Mouse (Mus musculus) stomach, embryonic 14.5 days (tissue): ENCODE data around the gene Smg7. TPM values are rescaled to one million over a fixed set of nuclear protein-coding genes. Genes with fewer than 3 reads are reported as not detected.

ENCODE experiments used
- ATAC-seq: fragments of 200-750 bp; cut with Nextera tagmentation; 2 replicates; pipeline ENCODE4 v1.8.0; 2017; ENCODE audit warnings: low read depth, moderate TSS enrichment; ENCODE audit not compliant: insufficient number of reproducible peaks, insufficient read depth, low FRiP score
- H3K27ac ChIP-seq: fragments of 300-500 bp; sonication (generic); 2 replicates; pipeline ENCODE4 v1.5.1; 2014; ENCODE audit warnings: mild to moderate bottlenecking, low read length, moderate library complexity, mixed read lengths
- H3K27me3 ChIP-seq: fragments of 300-500 bp; sonication (generic); 2 replicates; pipeline ENCODE4 v1.6.1; 2014; ENCODE audit warnings: low read length, control low read depth, mixed read lengths; ENCODE audit not compliant: control insufficient read depth, insufficient read depth
- H3K36me3 ChIP-seq: fragments of 300-500 bp; sonication (generic); 2 replicates; pipeline ENCODE4 v1.6.1; 2014; ENCODE audit warnings: mild to moderate bottlenecking, control low read depth, low read length, moderate library complexity, mixed read lengths; ENCODE audit not compliant: control insufficient read depth, insufficient read depth
- H3K4me1 ChIP-seq: fragments of 300-500 bp; sonication (generic); 2 replicates; pipeline ENCODE4 v1.6.1; 2014; ENCODE audit warnings: low read length, control low read depth, mixed read lengths; ENCODE audit not compliant: control insufficient read depth, insufficient read depth
- H3K4me2 ChIP-seq: fragments of 300-500 bp; sonication (generic); replicated peaks from 2 replicates; pipeline ENCODE4 v1.6.1; 2014; ENCODE audit warnings: low read depth, low read length, control low read depth
- H3K4me3 ChIP-seq: fragments of 300-500 bp; sonication (generic); 2 replicates; pipeline ENCODE4 v1.5.1; 2014; ENCODE audit warnings: low read depth, low read length, control low read depth
- H3K9ac ChIP-seq: fragments of 300-500 bp; sonication (generic); replicated peaks from 2 replicates; pipeline ENCODE4 v1.6.1; 2014; ENCODE audit warnings: low read depth, mild to moderate bottlenecking, control low read depth, low read length, moderate library complexity, mixed read lengths
- H3K9me3 ChIP-seq: fragments of 300-500 bp; sonication (generic); 2 replicates; pipeline ENCODE4 v1.6.1; 2016; ENCODE audit warnings: low read depth, low read length, control low read depth; ENCODE audit not compliant: control insufficient read depth
- WGBS: fragments of 180-500 bp; shearing (Covaris S2); extraction: QIAGEN DNeasy Blood & Tissue Kit; methylation state at CpG from one replicate; pipeline ENCODE4 v1.1.7; 2014; 5-methylcytosine and 5-hydroxymethylcytosine counted together
- polyA plus RNA-seq: library from polyadenylated mRNA; unstranded; fragments of >200 nt; fragmentation: Nextera tagmentation; extraction: Ambion mirVana; gene quantifications from 2 replicates; pipeline ENCODE4 v1.2.1, GENCODE M21; 2014

The Smg7 gene
- polyA plus RNA-seq, 1 experiment from 2014 or later: 37.7 TPM

DNA sequence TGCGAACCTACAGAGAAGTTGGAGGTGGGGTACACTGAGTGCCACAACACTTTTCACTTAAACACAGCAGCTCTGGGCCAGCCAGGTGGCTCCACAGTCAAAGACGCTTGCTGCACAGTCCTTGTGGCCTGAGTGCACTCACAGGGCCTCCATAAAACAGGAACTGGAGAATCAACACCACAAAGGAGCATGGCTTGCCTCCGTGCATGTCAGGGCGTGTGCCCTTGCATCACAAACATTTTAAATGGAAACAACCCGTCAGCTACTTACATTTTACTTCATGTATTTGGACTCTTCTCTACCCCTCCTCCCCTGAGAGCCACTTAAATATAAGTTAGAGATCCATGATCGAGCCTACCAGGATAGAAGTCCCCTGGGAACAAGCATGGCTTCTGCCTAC is 70.1 kb downstream of the Smg7 start:
- no peak for ATAC-seq
- H3K4me2 ChIP-seq: no peak overlapping the region
- 78% methylated on average over 6 of the region's 6 CpGs for WGBS

DNA sequence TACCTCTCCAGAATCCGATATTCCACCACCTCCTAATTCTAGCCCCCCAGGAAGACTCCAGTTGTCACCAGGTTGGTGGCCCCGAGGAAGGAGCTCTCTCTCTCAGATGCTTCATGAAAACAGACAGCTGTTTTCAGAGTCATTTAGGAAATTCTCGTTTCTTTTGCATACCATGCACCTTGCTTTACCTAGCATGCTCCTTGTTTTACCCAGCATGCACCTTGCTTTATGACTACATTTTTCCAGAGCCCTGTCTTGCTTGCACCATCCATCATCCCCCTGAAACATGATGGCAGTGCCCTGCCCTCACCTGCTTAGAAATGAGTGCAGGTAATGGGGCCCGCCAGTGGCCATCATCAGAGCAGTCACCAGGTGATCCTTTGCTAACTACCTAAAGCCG is 70.8 kb downstream of the Smg7 start:
- no peak overlapping the region for H3K27ac ChIP-seq
- no peak overlapping the region for H3K4me3 ChIP-seq
- no peaks in the 10 kb centered on the region for H3K27me3 ChIP-seq
- WGBS: 75% methylated on average over 5 of the region's 5 CpGs
- no peaks in the 10 kb centered on the region for H3K9me3 ChIP-seq
- no peak overlapping the region for H3K4me2 ChIP-seq
- H3K4me1 ChIP-seq: no peaks in the 10 kb centered on the region
- peaks cover 7% of the 10 kb centered on the region; the same call in 1 of the 2 replicates for H3K36me3 ChIP-seq
- H3K9ac ChIP-seq: no peak overlapping the region
- no peak for ATAC-seq

More for the DNA sequence above, 70.1 kb downstream of the Smg7 start:
- peaks cover 8% of the 10 kb centered on the region; the same call in 1 of the 2 replicates for H3K36me3 ChIP-seq
- H3K9me3 ChIP-seq: no peaks in the 10 kb centered on the region
- no peak overlapping the region for H3K27ac ChIP-seq
- no peaks in the 10 kb centered on the region for H3K27me3 ChIP-seq
- no peaks in the 10 kb centered on the region for H3K4me1 ChIP-seq
- H3K9ac ChIP-seq: no peak overlapping the region
- H3K4me3 ChIP-seq: no peak overlapping the region

DNA sequence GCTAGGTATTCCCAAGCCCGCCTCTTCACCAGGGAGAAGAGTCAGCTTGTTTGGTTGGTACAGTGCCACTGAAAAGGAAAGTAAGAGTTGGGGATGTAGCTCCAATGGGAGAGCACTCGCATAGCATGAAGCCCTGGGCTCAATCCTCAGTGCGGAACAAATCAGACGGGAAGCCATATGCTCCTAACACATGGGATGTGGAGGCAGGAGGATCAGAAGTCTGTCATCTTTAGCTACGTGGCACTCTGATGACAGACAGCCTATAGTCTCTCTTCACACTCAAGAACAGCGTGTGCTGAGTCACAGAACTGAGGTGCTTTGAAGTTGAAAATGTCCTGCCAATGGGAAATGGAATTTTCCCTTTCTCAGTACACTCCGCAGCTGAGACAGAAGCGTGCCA is 71.4 kb downstream of the Smg7 start:
- H3K4me3 ChIP-seq: no peak overlapping the region
- no peak overlapping the region for H3K9ac ChIP-seq
- 86% methylated on average over 8 of the region's 8 CpGs for WGBS
- H3K4me1 ChIP-seq: no peaks in the 10 kb centered on the region
- 0 out of 2 replicates have a peak, but pooled peaks cover 3% of the 10 kb centered on the region for H3K36me3 ChIP-seq
- H3K4me2 ChIP-seq: no peak overlapping the region
- H3K27me3 ChIP-seq: no peaks in the 10 kb centered on the region
- no peak for ATAC-seq
- H3K27ac ChIP-seq: no peak overlapping the region
- no peaks in the 10 kb centered on the region for H3K9me3 ChIP-seq

DNA sequence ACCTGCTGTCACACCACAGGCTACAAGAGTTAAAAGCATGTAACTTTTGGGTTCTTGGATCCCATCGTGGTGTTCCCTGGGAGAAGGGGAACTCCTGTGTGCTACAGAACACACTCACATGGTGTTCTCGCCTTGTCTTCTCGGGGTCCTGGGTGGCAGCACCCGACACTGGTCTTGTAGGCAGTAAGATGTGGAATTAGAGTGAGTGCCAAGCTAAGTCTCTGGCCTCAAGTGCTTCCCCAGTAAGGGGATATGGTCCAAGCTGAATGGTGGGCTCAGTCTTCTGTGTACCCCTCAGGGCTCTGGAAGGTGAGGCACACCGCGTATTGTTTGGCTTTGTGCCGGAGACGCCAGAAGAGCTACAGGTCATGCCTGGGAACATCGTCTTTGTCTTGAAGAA is 72.4 kb downstream of the Smg7 start:
- no peak overlapping the region for H3K4me2 ChIP-seq
- H3K27me3 ChIP-seq: no peaks in the 10 kb centered on the region
- H3K9ac ChIP-seq: no peak overlapping the region
- 93% methylated on average over 9 of the region's 9 CpGs for WGBS
- no peak overlapping the region for H3K4me3 ChIP-seq
- no peaks in the 10 kb centered on the region for H3K36me3 ChIP-seq
- no peak overlapping the region for H3K27ac ChIP-seq
- ATAC-seq: no peak
- H3K4me1 ChIP-seq: no peaks in the 10 kb centered on the region
- no peaks in the 10 kb centered on the region for H3K9me3 ChIP-seq

DNA sequence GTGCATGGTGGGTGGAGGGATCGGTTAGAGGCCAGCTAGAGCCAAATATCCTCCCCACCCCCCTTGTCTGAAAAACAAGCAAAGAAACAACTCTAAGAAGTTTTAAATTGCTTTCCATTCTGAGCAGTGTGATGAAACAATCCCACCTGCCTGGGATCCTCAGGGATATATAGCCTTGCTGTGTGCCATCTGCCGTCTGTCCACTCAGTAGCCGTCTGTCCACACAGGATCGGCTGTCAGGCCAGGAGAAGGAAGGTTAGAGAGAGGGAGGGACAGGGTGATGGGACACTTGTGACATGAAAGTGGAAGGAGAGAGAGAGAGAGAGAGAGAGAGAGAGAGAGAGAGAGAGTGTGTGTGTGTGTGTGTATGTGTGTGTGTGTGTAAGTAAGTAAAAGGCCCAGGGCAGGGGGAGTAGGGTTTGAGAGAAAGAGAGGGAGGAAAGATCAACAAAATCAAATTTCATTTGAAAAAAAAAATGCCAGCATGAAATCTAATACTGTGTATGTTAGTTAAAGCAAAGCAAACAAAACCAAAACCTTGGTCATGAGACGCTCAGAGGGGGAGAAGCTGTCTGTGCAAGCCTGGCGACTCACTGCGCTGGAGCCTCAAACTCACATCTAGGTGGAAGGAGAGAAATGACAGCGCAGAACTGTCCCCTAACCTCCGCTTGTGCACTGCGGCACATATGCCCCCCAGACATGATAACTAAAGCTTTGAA is 73.7 kb downstream of the Smg7 start:
- WGBS: 65% methylated on average over 10 of the region's 10 CpGs
- ATAC-seq: no peak
- no peak overlapping the region for H3K9ac ChIP-seq

DNA sequence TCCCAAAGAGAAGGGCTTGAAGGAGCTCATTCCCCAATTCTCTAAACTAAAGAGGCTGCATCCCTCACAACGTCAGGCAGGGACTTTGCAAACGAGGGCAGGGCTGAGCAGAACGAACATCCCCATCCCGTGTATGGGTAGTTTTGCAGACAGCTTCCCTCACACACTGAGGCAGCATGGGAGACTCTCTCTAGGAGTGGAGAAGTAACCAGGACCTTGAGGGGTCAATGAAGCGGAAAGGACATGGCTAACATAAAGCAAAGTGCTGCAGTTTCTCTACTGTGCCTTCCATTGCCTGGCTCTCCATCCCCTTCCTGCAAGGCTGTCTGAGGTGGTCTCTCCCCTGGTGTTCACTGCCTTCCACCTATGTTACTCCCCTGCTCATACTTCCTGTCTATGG is 74.3 kb downstream of the Smg7 start:
- H3K9me3 ChIP-seq: no peaks in the 10 kb centered on the region
- H3K27me3 ChIP-seq: no peaks in the 10 kb centered on the region
- H3K4me3 ChIP-seq: no peak overlapping the region
- ATAC-seq: no peak
- 78% methylated on average over 5 of the region's 5 CpGs for WGBS
- no peaks in the 10 kb centered on the region for H3K36me3 ChIP-seq
- H3K4me1 ChIP-seq: no peaks in the 10 kb centered on the region
- no peak overlapping the region for H3K9ac ChIP-seq
- no peak overlapping the region for H3K27ac ChIP-seq
- no peak overlapping the region for H3K4me2 ChIP-seq

More for the DNA sequence above, 73.7 kb downstream of the Smg7 start:
- H3K4me1 ChIP-seq: no peaks in the 10 kb centered on the region
- H3K27me3 ChIP-seq: no peaks in the 10 kb centered on the region
- H3K4me3 ChIP-seq: no peak overlapping the region
- H3K27ac ChIP-seq: no peak overlapping the region
- H3K9me3 ChIP-seq: no peaks in the 10 kb centered on the region
- H3K4me2 ChIP-seq: no peak overlapping the region
- H3K36me3 ChIP-seq: no peaks in the 10 kb centered on the region

DNA sequence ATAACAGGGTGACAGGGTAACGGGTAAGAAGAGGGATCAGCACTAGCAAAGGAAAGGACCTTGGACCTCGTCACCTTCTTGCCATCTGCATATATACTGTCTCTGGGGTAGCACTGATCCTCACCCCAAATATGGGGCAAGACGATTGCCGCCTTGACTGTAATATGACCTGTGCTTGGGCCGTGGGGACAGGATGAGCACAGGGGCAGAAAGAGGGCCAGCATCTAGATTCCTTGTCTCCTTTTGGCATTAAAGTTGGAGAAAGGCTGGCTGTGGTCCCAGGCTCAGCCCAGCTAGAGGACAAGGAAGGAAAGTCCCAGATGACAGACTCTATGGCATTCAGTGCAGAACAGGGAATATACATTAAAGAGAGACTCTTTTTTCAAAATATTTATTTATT is 76.0 kb downstream of the Smg7 start:
- WGBS: 78% methylated on average over 5 of the region's 5 CpGs

DNA sequence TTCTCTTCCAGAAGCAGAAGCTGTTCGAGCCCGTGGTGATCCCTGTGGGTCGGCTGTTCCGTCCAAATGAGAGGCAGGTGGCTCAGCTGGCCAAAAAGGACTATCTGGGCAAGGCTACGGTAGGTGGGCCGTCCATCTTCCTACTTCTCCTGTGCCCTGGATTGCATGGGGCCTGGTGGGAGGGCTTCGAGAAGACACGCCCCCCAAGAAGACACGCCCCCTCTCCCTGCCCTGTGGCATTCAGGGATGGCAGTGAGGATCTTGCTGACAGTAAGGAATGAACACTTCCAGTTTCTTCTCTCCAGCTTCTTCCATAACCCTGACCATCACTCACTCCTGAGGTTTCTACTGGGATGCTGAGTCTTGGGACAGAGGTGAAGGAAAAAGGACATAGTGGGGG is 78.2 kb downstream of the Smg7 start:
- H3K27me3 ChIP-seq: no peaks in the 10 kb centered on the region
- 74% methylated on average over 9 of the region's 9 CpGs for WGBS
- no peak overlapping the region for H3K27ac ChIP-seq
- no peaks in the 10 kb centered on the region for H3K4me1 ChIP-seq
- no peak overlapping the region for H3K9ac ChIP-seq
- no peaks in the 10 kb centered on the region for H3K9me3 ChIP-seq
- no peaks in the 10 kb centered on the region for H3K36me3 ChIP-seq
- no peak overlapping the region for H3K4me2 ChIP-seq
- no peak for ATAC-seq
- H3K4me3 ChIP-seq: no peak overlapping the region

More for the DNA sequence above, 76.0 kb downstream of the Smg7 start:
- Histone ChIP-seq H3K27ac (no peak overlapping the region), H3K9ac (no peak overlapping the region), H3K4me2 (no peak overlapping the region), H3K27me3 (no peaks in the 10 kb centered on the region), H3K9me3 (no peaks in the 10 kb centered on the region), H3K36me3 (no peaks in the 10 kb centered on the region), H3K4me3 (no peak overlapping the region), H3K4me1 (no peaks in the 10 kb centered on the region)
- ATAC-seq: no peak

DNA sequence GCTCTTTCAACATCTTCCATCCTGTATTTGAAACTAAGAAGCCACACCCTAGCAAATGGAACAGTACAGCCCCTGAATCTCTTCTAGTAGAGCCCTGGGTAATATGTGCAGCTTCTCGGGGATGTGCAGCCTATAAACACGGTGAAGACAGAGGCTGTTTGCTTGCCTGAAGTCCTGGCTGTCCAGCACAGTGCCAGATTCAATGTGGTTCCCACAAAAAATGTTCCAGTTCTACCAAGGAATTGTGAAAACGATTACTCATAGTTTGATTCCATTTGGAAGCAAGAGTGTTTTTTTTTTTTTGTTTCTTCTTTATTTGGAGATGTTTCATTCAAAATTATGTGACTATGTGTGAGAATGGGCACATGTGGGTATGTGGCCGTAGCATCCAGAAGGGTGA is 80.7 kb downstream of the Smg7 start:
- 85% methylated on average over 4 of the region's 4 CpGs for WGBS
- Histone ChIP-seq H3K27ac (no peak overlapping the region), H3K4me3 (no peak overlapping the region), H3K36me3 (no peaks in the 10 kb centered on the region), H3K9me3 (no peaks in the 10 kb centered on the region), H3K9ac (no peak overlapping the region), H3K4me1 (peaks cover 4% of the 10 kb centered on the region; the same call in 1 of the 2 replicates), H3K4me2 (no peak overlapping the region), H3K27me3 (no peaks in the 10 kb centered on the region)
- ATAC-seq: no peak
